Mouse (Mus musculus) intestine, embryonic 15.5 days (tissue): ENCODE data around the gene Pfdn6. TPM values are rescaled to one million over a fixed set of nuclear protein-coding genes. Genes with fewer than 3 reads are reported as not detected.
A peak's percentile ranks its signal among the peaks of the same experiment; 100 is the strongest.
"Not testable (repeated sequence)": the region's sequence is repeated elsewhere in the genome, so short reads cannot be mapped to it uniquely, and the experiment has no call there.

Experiments
- ATAC-seq: fragments of 200-750 bp; cut with Nextera tagmentation; 2 replicates; pipeline ENCODE4 v1.8.0; 2017; ENCODE audit warnings: moderate TSS enrichment, moderate library complexity
- H3K27ac ChIP-seq: fragments of 300-500 bp; sonication (generic); 2 replicates; pipeline ENCODE4 v1.5.1; 2015; ENCODE audit warnings: mild to moderate bottlenecking, inconsistent platforms
- H3K27me3 ChIP-seq: fragments of 300-500 bp; sonication (generic); replicated peaks from 2 replicates; pipeline ENCODE4 v1.6.1; 2015; ENCODE audit warnings: inconsistent platforms
- H3K36me3 ChIP-seq: fragments of 300-500 bp; sonication (generic); 2 replicates; pipeline ENCODE4 v1.6.1; 2015; ENCODE audit warnings: inconsistent platforms
- H3K4me1 ChIP-seq: fragments of 300-500 bp; sonication (generic); replicated peaks from 2 replicates; pipeline ENCODE4 v1.6.1; 2015; ENCODE audit warnings: inconsistent platforms
- H3K4me2 ChIP-seq: fragments of 300-500 bp; sonication (generic); replicated peaks from 2 replicates; pipeline ENCODE4 v1.6.1; 2015; ENCODE audit warnings: mild to moderate bottlenecking, inconsistent platforms
- H3K4me3 ChIP-seq: fragments of 300-500 bp; sonication (generic); replicated peaks from 2 replicates; pipeline ENCODE4 v1.5.1; 2015; ENCODE audit warnings: inconsistent platforms
- H3K9ac ChIP-seq: fragments of 300-500 bp; sonication (generic); 2 replicates; pipeline ENCODE4 v1.6.1; 2015; ENCODE audit warnings: inconsistent platforms
- H3K9me3 ChIP-seq: fragments of 300-500 bp; sonication (generic); 2 replicates; pipeline ENCODE4 v1.6.1; 2016; ENCODE audit warnings: inconsistent platforms
- WGBS: fragments of 180-500 bp; shearing (Covaris S2); methylation state at CpG from one replicate; pipeline ENCODE4 v1.1.7; 2015; 5-methylcytosine and 5-hydroxymethylcytosine counted together
- polyA plus RNA-seq: library from polyadenylated mRNA; unstranded; fragments of >200 nt; fragmentation: Nextera tagmentation; extraction: Ambion mirVana; gene quantifications from 2 replicates; pipeline ENCODE4 v1.2.1, GENCODE M21; 2015

The Pfdn6 gene
- polyA plus RNA-seq, 1 experiment from 2014 or later, result 159 TPM

DNA sequence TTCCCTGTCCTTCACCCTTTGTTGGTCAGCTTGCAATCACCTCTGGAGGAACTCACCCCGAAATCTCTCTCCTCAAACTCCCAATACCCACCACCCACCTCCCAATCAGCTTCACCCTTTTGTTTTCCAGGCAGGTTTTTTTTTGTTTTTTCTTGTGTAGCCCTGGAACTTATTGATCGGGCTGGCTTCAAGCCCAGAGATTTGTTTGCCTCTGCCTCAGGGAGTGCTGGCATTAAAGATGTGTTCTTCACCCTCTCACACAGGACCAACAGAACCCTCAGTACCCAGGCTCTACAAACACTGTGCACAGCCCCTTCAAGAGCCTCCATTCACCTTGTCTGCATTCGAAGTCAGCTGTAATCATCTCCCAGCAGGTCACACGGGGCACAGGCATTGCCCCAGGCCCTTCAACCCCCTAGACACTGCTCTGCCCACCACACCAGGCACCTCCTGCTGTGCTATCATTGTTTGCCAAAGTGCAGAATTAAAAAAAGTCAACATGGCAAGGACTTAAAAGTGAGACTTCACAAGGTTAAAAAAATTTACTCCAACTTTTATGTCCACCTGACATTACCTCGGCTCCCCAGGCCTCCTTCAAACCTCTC is 13.9 kb upstream of the Pfdn6 start:
- Histone ChIP-seq H3K9me3 (no peaks in the 10 kb centered on the region), H3K4me2 (peak overlapping the region; percentile 91), H3K27me3 (no peaks in the 10 kb centered on the region), H3K36me3 (peaks cover 14% of the 10 kb centered on the region), H3K27ac (peak overlapping the region; percentile 94), H3K4me3 (peak overlapping the region; percentile 84), H3K4me1 (peaks cover 43% of the 10 kb centered on the region), H3K9ac (peak overlapping the region; percentile 97)
- ATAC-seq, result no peak
- WGBS, result 37% methylated on average over 5 of the region's 5 CpGs

DNA sequence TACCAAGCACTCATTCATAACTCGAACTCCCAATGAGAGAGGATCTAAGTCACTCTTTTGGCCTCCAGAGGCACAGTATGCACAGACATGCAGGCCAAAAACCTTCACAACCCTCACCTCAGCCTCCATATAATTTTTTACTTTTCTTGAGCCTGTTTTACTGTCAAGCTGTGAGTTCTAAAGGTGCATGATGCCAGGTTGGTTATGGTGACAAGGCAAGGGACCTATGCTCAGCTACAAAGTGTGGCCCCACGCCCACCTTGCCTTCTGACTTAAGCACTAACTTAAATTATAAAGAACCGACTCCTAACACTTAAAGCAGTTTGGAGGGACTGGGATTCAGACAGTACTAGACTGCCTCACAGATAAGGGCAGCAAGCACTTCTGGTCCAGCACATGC is 13.2 kb upstream of the Pfdn6 start:
- H3K36me3 ChIP-seq, result peaks cover 13% of the 10 kb centered on the region
- peak overlapping the region; percentile 41; the same call in 1 of the 2 replicates for H3K27ac ChIP-seq
- peak overlapping the region; percentile 39; the same call in 1 of the 2 replicates for H3K9ac ChIP-seq
- H3K4me1 ChIP-seq, result peaks cover 51% of the 10 kb centered on the region
- 77% methylated on average over 3 of the region's 3 CpGs for WGBS
- H3K27me3 ChIP-seq, result no peaks in the 10 kb centered on the region
- no peaks in the 10 kb centered on the region for H3K9me3 ChIP-seq
- peak overlapping the region; percentile 84 for H3K4me3 ChIP-seq
- peak overlapping the region; percentile 91 for H3K4me2 ChIP-seq
- ATAC-seq, result no peak

DNA sequence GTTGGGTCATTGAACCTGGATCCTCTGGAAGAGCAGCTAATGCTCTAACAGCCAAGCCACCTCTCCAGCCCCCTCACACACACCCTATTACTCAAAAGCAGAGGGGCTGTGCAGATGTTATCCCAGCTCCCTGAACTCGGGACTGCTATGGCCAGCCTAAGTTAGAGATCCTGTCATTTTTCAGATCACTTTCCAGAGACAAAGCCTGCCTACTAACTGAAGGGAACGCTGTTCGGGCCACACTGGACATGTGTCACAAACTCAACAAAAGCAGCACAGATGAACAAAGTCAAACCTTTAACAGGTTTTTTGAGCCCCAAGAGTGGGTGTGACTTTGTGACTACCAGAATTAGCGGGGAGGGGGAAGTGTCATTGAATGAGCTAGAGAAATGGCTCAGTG is 12.7 kb upstream of the Pfdn6 start:
- H3K27me3 ChIP-seq, result no peaks in the 10 kb centered on the region
- no peaks in the 10 kb centered on the region for H3K9me3 ChIP-seq
- peaks cover 52% of the 10 kb centered on the region for H3K4me1 ChIP-seq
- peak overlapping the region; percentile 91 for H3K4me2 ChIP-seq
- H3K9ac ChIP-seq, result peak overlapping the region; percentile 39; the same call in 1 of the 2 replicates
- H3K4me3 ChIP-seq, result peak overlapping the region; percentile 84
- peaks cover 13% of the 10 kb centered on the region for H3K36me3 ChIP-seq
- no peak for ATAC-seq
- peak overlapping the region; percentile 41 for H3K27ac ChIP-seq
- 81% methylated on average over 4 of the region's 4 CpGs for WGBS

GRCm38 (mm10) chr17:33952015-33952414 is 11.9 kb upstream of the Pfdn6 start:
- not testable (repeated sequence) for H3K4me3 ChIP-seq, ATAC-seq, H3K9me3 ChIP-seq, H3K27me3 ChIP-seq
- H3K27ac ChIP-seq, result 0 out of 2 replicates have a peak overlapping the region, but pooled peaks have one; percentile 96
- 71% methylated on average over 13 of the region's 13 CpGs for WGBS
- peaks cover 52% of the 10 kb centered on the region for H3K4me1 ChIP-seq
- peak overlapping the region; percentile 59 for H3K9ac ChIP-seq
- H3K4me2 ChIP-seq, result peak overlapping the region; percentile 91
- H3K36me3 ChIP-seq, result peaks cover 13% of the 10 kb centered on the region

DNA sequence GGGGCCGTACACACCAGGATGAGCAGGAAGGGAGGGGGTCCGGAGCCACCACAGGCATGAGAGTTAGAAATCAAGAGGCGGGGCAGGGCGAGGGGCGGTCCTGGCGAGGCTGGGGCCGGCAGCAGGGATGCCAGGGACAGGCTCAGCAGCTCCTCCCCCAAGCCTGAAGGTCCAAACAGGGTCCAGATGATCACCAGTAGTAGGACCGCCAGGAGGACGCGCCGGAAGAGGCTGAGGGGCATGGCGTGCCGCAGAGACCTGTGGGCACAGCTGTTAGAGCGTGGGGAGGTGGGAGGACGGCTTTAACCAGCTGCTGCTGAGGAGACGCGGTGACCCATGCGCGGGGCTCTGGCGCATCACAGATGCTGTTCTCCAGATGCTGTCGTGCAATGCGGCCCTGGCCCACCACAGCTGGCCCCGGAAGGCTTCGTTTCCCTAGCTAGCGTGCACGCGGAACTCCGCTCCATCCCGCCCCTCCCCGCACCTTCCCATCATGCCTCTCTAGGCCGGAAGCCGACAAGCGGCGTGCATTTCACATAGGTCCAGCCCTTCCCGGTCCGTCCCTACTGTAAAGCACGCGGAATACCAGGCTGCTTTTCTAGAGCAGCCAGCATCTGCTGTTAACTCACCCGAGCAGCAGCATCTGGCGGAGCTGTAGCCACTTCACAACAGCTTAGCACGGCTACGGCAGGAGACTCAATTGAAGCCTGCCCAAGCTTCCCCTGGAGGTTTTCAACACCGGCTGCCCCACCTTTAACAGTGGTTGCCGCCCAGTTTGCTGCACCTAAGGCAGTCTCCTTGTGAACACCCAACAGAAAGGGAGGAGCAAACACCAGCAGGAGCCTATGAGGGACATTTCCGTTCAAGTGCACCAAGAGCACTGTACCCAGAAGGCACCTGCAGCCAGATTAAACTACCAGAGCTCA is 11.1 kb upstream of the Pfdn6 start, which contains the start of gene B3galt4:
B3galt4 (minus strand) TSS at position 468 of the 926 bp plus-strand sequence.
- ATAC-seq, result peak; percentile 79
- H3K4me3 ChIP-seq, result peak within 1 kb of the TSS; percentile 52
- peak within 1 kb of the TSS; percentile 59 for H3K9ac ChIP-seq
- H3K4me2 ChIP-seq, result peak within 1 kb of the TSS; percentile 91
- H3K4me1 ChIP-seq, result peaks cover 52% of the 10 kb centered on the region
- H3K27ac ChIP-seq, result peak within 1 kb of the TSS; percentile 96
- WGBS, result 1% methylated on average over 45 of the region's 45 CpGs
- no peaks in the 10 kb centered on the region for H3K9me3 ChIP-seq
- no peaks in the 10 kb centered on the region for H3K27me3 ChIP-seq
- H3K36me3 ChIP-seq, result peaks cover 13% of the 10 kb centered on the region

DNA sequence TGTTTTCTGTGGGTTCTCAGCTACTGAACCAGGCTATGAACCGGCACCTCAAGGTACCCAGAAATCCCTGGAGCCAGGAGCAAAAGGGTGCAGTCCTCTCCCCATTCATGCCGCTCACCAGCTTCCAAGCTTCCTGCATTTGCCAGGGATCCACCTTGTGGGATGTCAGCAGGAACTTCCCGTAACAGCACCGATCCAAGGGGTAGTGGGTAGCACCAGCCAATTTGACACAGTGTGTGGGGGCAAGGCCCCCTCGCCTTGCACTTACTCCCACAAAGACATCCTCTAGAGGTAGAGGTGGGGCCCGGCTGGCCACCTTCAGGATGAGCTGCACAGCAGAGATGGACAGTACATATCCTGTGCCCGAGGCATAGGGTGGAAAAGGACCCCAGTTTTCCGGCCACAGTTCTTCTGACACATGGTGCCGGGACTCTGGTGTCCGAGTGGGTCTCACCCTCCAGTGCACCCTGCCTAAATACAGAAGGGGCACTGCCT is 10.0 kb upstream of the Pfdn6 start:
- H3K9ac ChIP-seq, result peak overlapping the region; percentile 59
- ATAC-seq, result no peak
- no peaks in the 10 kb centered on the region for H3K27me3 ChIP-seq
- peak overlapping the region; percentile 52 for H3K4me3 ChIP-seq
- H3K36me3 ChIP-seq, result peaks cover 16% of the 10 kb centered on the region
- 77% methylated on average over 10 of the region's 10 CpGs for WGBS
- peaks cover 52% of the 10 kb centered on the region for H3K4me1 ChIP-seq
- peak overlapping the region; percentile 91 for H3K4me2 ChIP-seq
- H3K9me3 ChIP-seq, result no peaks in the 10 kb centered on the region
- peak overlapping the region; percentile 96 for H3K27ac ChIP-seq

GRCm38 (mm10) chr17:33948905-33949537 is 8.9 kb upstream of the Pfdn6 start:
- peaks cover 46% of the 10 kb centered on the region for H3K4me1 ChIP-seq
- peak overlapping the region; percentile 91 for H3K4me2 ChIP-seq
- no peaks in the 10 kb centered on the region for H3K27me3 ChIP-seq
- 69% methylated on average over 19 of the region's 19 CpGs for WGBS
- peak overlapping the region; percentile 70 for H3K27ac ChIP-seq
- 0 out of 2 replicates have a peak overlapping the region, but pooled peaks have one; percentile 1 for H3K4me3 ChIP-seq
- peaks cover 22% of the 10 kb centered on the region for H3K36me3 ChIP-seq
- peak overlapping the region; percentile 21; the same call in 1 of the 2 replicates for H3K9ac ChIP-seq
- H3K9me3 ChIP-seq, result no peaks in the 10 kb centered on the region
- ATAC-seq, result peak; percentile 67

DNA sequence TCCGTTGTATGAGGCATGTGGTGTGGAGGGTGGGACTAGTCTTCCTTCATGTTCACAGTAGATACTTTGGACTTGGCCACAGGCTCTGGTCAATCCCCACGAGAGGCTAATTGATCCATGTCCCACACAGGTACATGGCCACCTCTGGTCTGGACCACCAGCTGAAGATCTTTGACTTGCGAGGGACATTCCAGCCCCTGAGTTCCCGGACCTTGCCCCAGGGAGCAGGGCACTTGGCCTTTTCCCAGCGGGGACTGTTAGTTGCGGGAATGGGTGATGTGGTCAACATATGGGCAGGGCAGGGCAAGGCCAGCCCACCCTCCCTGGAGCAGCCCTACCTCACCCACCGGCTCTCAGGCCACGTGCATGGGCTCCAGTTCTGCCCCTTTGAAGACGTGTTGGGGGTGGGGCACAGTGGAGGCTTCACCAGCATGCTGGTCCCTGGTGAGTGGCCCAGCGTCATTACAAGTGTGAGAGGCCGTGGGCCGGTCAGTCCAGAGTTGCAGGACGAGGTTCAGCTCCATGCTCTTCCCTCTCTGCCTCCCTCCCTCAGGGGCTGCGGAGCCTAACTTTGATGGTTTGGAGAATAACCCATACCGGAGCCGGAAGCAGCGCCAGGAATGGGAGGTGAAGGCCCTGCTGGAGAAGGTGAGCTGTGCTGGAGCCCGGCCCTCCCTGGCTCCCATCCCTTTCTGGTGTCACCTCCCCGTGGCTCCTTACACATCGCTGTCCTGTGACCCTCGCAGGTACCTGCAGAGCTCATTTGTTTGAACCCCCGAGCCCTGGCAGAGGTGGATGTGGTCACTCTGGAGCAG is 8.2 kb upstream of the Pfdn6 start:
- H3K27ac ChIP-seq, result peak overlapping the region; percentile 70
- no peak for ATAC-seq
- peak overlapping the region; percentile 21; the same call in 1 of the 2 replicates for H3K9ac ChIP-seq
- WGBS, result 86% methylated on average over 22 of the region's 22 CpGs
- peaks cover 40% of the 10 kb centered on the region for H3K4me1 ChIP-seq
- H3K27me3 ChIP-seq, result no peaks in the 10 kb centered on the region
- H3K4me2 ChIP-seq, result peak overlapping the region; percentile 91
- peaks cover 22% of the 10 kb centered on the region for H3K36me3 ChIP-seq
- H3K4me3 ChIP-seq, result no peak overlapping the region
- no peaks in the 10 kb centered on the region for H3K9me3 ChIP-seq

DNA sequence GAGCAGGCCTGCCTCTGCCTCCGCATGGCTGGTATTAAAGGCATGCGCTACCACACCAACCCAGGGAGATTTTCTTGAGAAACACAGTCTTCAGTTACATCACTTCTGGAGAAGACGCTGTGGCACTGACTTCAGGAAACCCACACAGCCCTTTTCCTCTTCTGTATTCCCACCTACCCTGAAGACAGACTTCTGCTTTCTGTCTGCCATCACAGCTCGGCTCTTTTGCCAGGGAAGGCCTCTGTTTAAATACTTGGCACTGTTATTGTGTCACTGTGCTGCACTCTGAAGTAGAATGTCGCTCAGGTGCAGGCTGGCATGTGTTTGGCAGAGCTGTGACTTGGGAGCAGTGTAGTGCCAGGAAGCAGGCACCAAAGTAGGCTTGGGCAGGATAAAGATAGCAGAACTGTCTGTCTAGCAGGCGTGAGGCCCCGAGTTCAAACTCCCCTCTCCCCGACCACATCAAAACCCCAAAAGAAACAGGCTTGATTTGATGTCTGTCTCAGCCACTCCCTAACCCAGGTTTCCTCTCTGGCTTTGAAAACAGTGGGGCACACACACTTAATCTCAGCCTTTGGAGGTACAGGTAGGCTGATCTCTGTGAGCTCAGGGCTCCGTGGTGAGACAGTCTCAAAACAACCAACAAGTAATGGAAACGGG is 7.4 kb upstream of the Pfdn6 start:
- H3K4me3 ChIP-seq, result no peak overlapping the region
- 92% methylated on average over 10 of the region's 10 CpGs for WGBS
- H3K4me2 ChIP-seq, result no peak overlapping the region
- ATAC-seq, result no peak
- no peak overlapping the region for H3K27ac ChIP-seq
- H3K9ac ChIP-seq, result no peak overlapping the region
- H3K9me3 ChIP-seq, result no peaks in the 10 kb centered on the region
- peaks cover 19% of the 10 kb centered on the region; the same call in 1 of the 2 replicates for H3K36me3 ChIP-seq
- peaks cover 33% of the 10 kb centered on the region for H3K4me1 ChIP-seq
- H3K27me3 ChIP-seq, result no peaks in the 10 kb centered on the region

- no peaks in the 10 kb centered on the region for H3K27me3 ChIP-seq
- peaks cover 19% of the 10 kb centered on the region; the same call in 1 of the 2 replicates for H3K36me3 ChIP-seq
- no peak overlapping the region for H3K9ac ChIP-seq
- no peak overlapping the region for H3K4me2 ChIP-seq
- 94% methylated on average over 15 of the region's 15 CpGs for WGBS
- peaks cover 25% of the 10 kb centered on the region for H3K4me1 ChIP-seq
- no peak for ATAC-seq
- no peak overlapping the region for H3K4me3 ChIP-seq
- no peaks in the 10 kb centered on the region for H3K9me3 ChIP-seq
- H3K27ac ChIP-seq, result no peak overlapping the region
These were observed 3.3 kb upstream of the Pfdn6 start for GRCm38 (mm10) chr17:33943454-33943853.

DNA sequence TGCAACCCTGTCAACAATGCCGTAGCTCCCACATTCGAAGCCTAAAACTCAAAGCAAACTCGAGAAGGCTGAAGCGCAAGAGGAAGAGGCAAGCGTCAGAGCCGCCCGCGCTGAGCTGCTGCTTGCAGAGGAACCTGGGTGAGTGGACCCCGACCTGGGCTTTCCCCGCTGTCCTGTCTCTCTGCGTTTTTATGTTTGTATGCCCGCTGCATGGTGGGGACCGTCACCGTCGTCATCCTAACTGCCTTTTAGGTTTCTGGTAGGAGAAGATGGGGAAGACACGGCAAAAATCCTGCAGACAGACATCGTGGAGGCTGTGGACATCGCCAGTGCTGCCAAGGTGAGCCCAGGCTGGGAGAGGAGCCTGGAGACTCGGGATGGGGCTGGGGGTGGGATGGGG is 1.2 kb upstream of the Pfdn6 start:
- Histone ChIP-seq H3K4me3 (peak overlapping the region; percentile 83), H3K4me2 (peak overlapping the region; percentile 93), H3K9me3 (no peaks in the 10 kb centered on the region), H3K36me3 (peaks cover 28% of the 10 kb centered on the region), H3K27ac (no peak overlapping the region), H3K4me1 (peaks cover 22% of the 10 kb centered on the region), H3K27me3 (no peaks in the 10 kb centered on the region), H3K9ac (peak overlapping the region; percentile 69)
- ATAC-seq, result no peak
- WGBS, result 53% methylated on average over 19 of the region's 19 CpGs
